Mouse (Mus musculus) lung, postnatal 0 days (tissue): ENCODE data around the gene Reep3.

Experiments
- CTCF ChIP-seq: IDR thresholded peaks from 2 replicates; pipeline ENCODE4 v1.5.1; 2016; ENCODE audit warnings: antibody characterized with exemption, mild to moderate bottlenecking
- EP300 ChIP-seq: IDR thresholded peaks from 2 replicates; pipeline ENCODE4 v1.6.1; 2016; ENCODE audit warnings: antibody characterized with exemption, mild to moderate bottlenecking, control low read depth

- TF ChIP-seq CTCF, result no peak
- no peak for TF ChIP-seq EP300
These were observed 1.8 kb downstream of the Reep3 start for GRCm38 (mm10) chr10:67094922-67095321.
